In the genomic region with DNA sequence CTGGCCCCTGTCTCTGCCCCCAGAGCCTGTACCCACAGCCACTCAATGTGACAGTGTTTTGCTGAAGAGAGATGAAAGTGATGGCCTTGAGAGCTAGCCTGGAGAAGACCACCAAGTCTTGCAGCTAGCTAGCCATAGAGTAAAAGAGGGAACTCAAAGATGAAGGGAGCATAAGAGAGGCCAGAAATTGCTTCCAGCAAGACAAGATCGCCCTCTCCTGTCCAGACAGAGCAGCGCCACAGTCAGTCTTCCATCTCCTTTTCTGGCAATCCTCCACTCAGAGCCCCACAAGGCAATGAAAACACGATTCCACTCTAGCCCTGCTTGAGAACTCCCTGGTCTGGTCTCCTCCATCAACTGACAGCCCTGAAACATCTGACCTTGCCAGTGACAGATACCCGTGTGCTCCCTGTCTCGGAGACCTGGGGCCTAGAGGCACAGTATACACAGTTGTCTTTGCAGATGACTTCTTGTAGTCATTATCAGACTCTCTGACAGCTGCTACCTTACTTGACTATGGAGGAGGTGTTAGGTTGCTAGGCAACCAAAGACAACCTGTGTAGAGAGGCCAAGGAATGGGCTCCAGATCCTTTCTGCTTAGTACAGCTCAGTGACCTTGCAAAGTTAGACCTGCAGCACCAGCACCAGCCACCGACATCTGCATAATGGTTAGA, we compare ENCODE assay signal across 9 mouse cellular contexts. TPM values are rescaled to one million over a fixed set of nuclear protein-coding genes. Genes with fewer than 3 reads are reported as not detected.
DNase-seq lines count a peak whose midpoint lies in the region; ATAC-seq and TF ChIP-seq lines count a peak whose summit lies in the region.
"Had no signal": no experiment of that assay in that cellular context is flagged by ENCODE, and none has a peak within 500 bp of the region (broad histone marks: within the 10 kb centered on the region; RNA-seq: fewer than 3 reads in every experiment).

No protein-coding gene starts in this region.

- 46% methylated on average over 6 of the region's 6 CpGs for WGBS in kidney, embryonic 15.5 days
- 42% methylated on average over 6 of the region's 6 CpGs for WGBS in cerebellum, adult 2 months

- H3K9me3 ChIP-seq in kidney, embryonic 15.5 days (replicated peaks), result no peaks in the 10 kb centered on the region
- H3K9me3 ChIP-seq: lung, embryonic 15.5 days had no signal

- TF ChIP-seq CTCF in cerebellum, adult 2 months (IDR thresholded peaks at IDR 0.05; ENCODE audit: borderline replicate concordance, insufficient read depth, low read depth, low read length), result peak; percentile 98
- peak; percentile 94 for TF ChIP-seq CTCF in layer of hippocampus, adult 2 months (conservative IDR thresholded peaks at IDR 0.05)

- no peak overlapping the region for H3K27ac ChIP-seq in kidney, embryonic 15.5 days
- no peak overlapping the region for H3K27ac ChIP-seq in cerebellum, adult 2 months (ENCODE audit: insufficient read depth, low read length)
- no peak overlapping the region for H3K27ac ChIP-seq in layer of hippocampus, adult 2 months
- H3K27ac ChIP-seq: lung, embryonic 15.5 days had no signal

- TF ChIP-seq POLR2A in cerebellum, adult 2 months (IDR thresholded peaks at IDR 0.05; ENCODE audit: borderline replicate concordance, insufficient read depth, low read length), result no peak

- no peak for ATAC-seq in kidney, embryonic 15.5 days (replicated peaks; ENCODE audit: low FRiP score)
- ATAC-seq in megakaryocyte progenitor cell, adult 5-6 weeks (replicated peaks; ENCODE audit: poor library complexity), result peak; percentile 65

- H3K4me2 ChIP-seq in kidney, embryonic 15.5 days, result no peak overlapping the region
- H3K4me2 ChIP-seq: lung, embryonic 15.5 days had no signal

- H3K4me1 ChIP-seq in kidney, embryonic 15.5 days, result no peaks in the 10 kb centered on the region
- H3K4me1 ChIP-seq in cerebellum, adult 2 months (ENCODE audit: control insufficient read depth, insufficient read depth, low read length), result peaks cover 4% of the 10 kb centered on the region; the same call in 1 of the 2 replicates
- H3K4me1 ChIP-seq: lung, embryonic 15.5 days had no signal

- peak; percentile 6 for DNase-seq in kidney, adult 18-20 months
- peak; percentile 79 to 80 for DNase-seq in cerebellum, adult 2 months
- DNase-seq in frontal cortex, postnatal 36 days (ENCODE audit: low spot score in 2 of 2), result peak; percentile 64 to 82
- peak; percentile 70 to 77 for DNase-seq in layer of hippocampus, adult 2 months (ENCODE audit: low spot score in 2 of 2)
- peak; percentile 18 for DNase-seq in skeletal muscle tissue, adult 2 months (ENCODE audit: low read depth, low spot score)
- DNase-seq in spleen, adult 18-20 months, result no peak

- H3K4me3 ChIP-seq in kidney, embryonic 15.5 days (replicated peaks), result no peak overlapping the region
- no peak overlapping the region for H3K4me3 ChIP-seq in cerebellum, adult 2 months (replicated peaks; ENCODE audit: insufficient read depth, low read depth, low read length)
- H3K4me3 ChIP-seq in layer of hippocampus, adult 2 months, result no peak overlapping the region
- H3K4me3 ChIP-seq: lung, embryonic 15.5 days had no signal

- H3K36me3 ChIP-seq in kidney, embryonic 15.5 days, result no peaks in the 10 kb centered on the region
- H3K36me3 ChIP-seq: lung, embryonic 15.5 days had no signal

- H3K9ac ChIP-seq in kidney, embryonic 15.5 days, result no peak overlapping the region
- H3K9ac ChIP-seq: lung, embryonic 15.5 days had no signal

- H3K27me3 ChIP-seq in kidney, embryonic 15.5 days, result no peaks in the 10 kb centered on the region
- H3K27me3 ChIP-seq in cerebellum, adult 2 months (ENCODE audit: control insufficient read depth, insufficient read depth, low read length), result no peaks in the 10 kb centered on the region
- H3K27me3 ChIP-seq: lung, embryonic 15.5 days had no signal

RNA-seq across cellular contexts. Expression of gene Kcna10, which starts 5.5 kb away (rescaled TPM):
- polyA plus RNA-seq in kidney, embryonic 15.5 days (2015; fragmentation: Nextera tagmentation; extraction: Ambion mirVana), result not detected in 2 replicates
- 0.08 and 0.10 TPM in 2 replicates for polyA plus RNA-seq in cerebellum, adult 2 months (2012; rRNA removed)
- total RNA-seq in layer of hippocampus, adult 2 months (2021), result not detected
- not detected in 2 replicates for total RNA-seq in megakaryocyte progenitor cell, adult 5-6 weeks (2015)
- not detected in 2 replicates for total RNA-seq in megakaryocyte progenitor cell, adult 5-6 weeks (2017)
- polyA plus RNA-seq: lung, embryonic 15.5 days had no signal

RNA-seq across cellular contexts. Expression of gene Cym, which starts 33.2 kb away (rescaled TPM):
- polyA plus RNA-seq in kidney, embryonic 15.5 days (2015; fragmentation: Nextera tagmentation; extraction: Ambion mirVana), result 0.17 TPM in 1 of 2 replicates, not detected in the other
- not detected in 2 replicates for polyA plus RNA-seq in cerebellum, adult 2 months (2012; rRNA removed)
- not detected for total RNA-seq in layer of hippocampus, adult 2 months (2021)
- total RNA-seq in megakaryocyte progenitor cell, adult 5-6 weeks (2015), result not detected in 2 replicates
- total RNA-seq in megakaryocyte progenitor cell, adult 5-6 weeks (2017), result not detected in 2 replicates

RNA-seq across cellular contexts. Expression of gene A630076J17Rik, which starts 42.1 kb away (rescaled TPM):
- polyA plus RNA-seq in kidney, embryonic 15.5 days (2015; fragmentation: Nextera tagmentation; extraction: Ambion mirVana), result not detected in 2 replicates
- polyA plus RNA-seq in cerebellum, adult 2 months (2012; rRNA removed), result not detected in 2 replicates
- not detected for total RNA-seq in layer of hippocampus, adult 2 months (2021)
- not detected in 2 replicates for total RNA-seq in megakaryocyte progenitor cell, adult 5-6 weeks (2015)
- total RNA-seq in megakaryocyte progenitor cell, adult 5-6 weeks (2017), result not detected in 2 replicates

RNA-seq across cellular contexts. Expression of gene Prok1, which starts 51.1 kb away (rescaled TPM):
- polyA plus RNA-seq in kidney, embryonic 15.5 days (2015; fragmentation: Nextera tagmentation; extraction: Ambion mirVana), result not detected in 2 replicates
- 0.87 and 1.0 TPM in 2 replicates for polyA plus RNA-seq in cerebellum, adult 2 months (2012; rRNA removed)
- not detected for total RNA-seq in layer of hippocampus, adult 2 months (2021)
- total RNA-seq in megakaryocyte progenitor cell, adult 5-6 weeks (2015), result 0.22 TPM in 1 of 2 replicates, not detected in the other
- total RNA-seq in megakaryocyte progenitor cell, adult 5-6 weeks (2017), result not detected in 2 replicates
- polyA plus RNA-seq: lung, embryonic 15.5 days had no signal

Comparison
In these comparisons a context has a peak if more than half of its experiments do, and no peak if none do; other contexts are left out.
1. DNase-seq: peak in kidney, adult 18-20 months (single experiment), cerebellum, adult 2 months (2 of 2), frontal cortex, postnatal 36 days (2 of 2), layer of hippocampus, adult 2 months (2 of 2) and skeletal muscle tissue, adult 2 months (single experiment); none in spleen, adult 18-20 months (0 of 2).